Mouse (Mus musculus) hindbrain, embryonic 13.5 days (tissue): ENCODE data around the gene Csnk1g2. TPM values are rescaled to one million over a fixed set of nuclear protein-coding genes. Genes with fewer than 3 reads are reported as not detected.

ENCODE experiments used
- ATAC-seq: fragments of 200-750 bp; cut with Nextera tagmentation; 2 replicates; pipeline ENCODE4 v1.8.0; 2017; ENCODE audit warnings: moderate TSS enrichment; ENCODE audit not compliant: low FRiP score
- H3K27ac ChIP-seq: fragments of 300-500 bp; sonication (generic); 2 replicates; pipeline ENCODE4 v1.5.1; 2015; ENCODE audit warnings: inconsistent platforms, mild to moderate bottlenecking, moderate library complexity
- H3K27me3 ChIP-seq: fragments of 300-500 bp; sonication (generic); 2 replicates; pipeline ENCODE4 v1.6.1; 2015; ENCODE audit warnings: mild to moderate bottlenecking, inconsistent platforms
- H3K36me3 ChIP-seq: fragments of 300-500 bp; sonication (generic); 2 replicates; pipeline ENCODE4 v1.6.1; 2015; ENCODE audit warnings: mild to moderate bottlenecking, inconsistent platforms
- H3K4me1 ChIP-seq: fragments of 300-500 bp; sonication (generic); replicated peaks from 2 replicates; pipeline ENCODE4 v1.6.1; 2015; ENCODE audit warnings: inconsistent platforms
- H3K4me2 ChIP-seq: fragments of 300-500 bp; sonication (generic); 2 replicates; pipeline ENCODE4 v1.6.1; 2015; ENCODE audit warnings: inconsistent platforms, mild to moderate bottlenecking, moderate library complexity
- H3K4me3 ChIP-seq: fragments of 300-500 bp; sonication (generic); 2 replicates; pipeline ENCODE4 v1.5.1; 2015; ENCODE audit warnings: mild to moderate bottlenecking, inconsistent platforms
- H3K9ac ChIP-seq: fragments of 300-500 bp; sonication (generic); 2 replicates; pipeline ENCODE4 v1.6.1; 2015; ENCODE audit warnings: mild to moderate bottlenecking, inconsistent platforms
- H3K9me3 ChIP-seq: fragments of 300-500 bp; sonication (generic); 2 replicates; pipeline ENCODE4 v1.6.1; 2016; ENCODE audit warnings: inconsistent platforms
- WGBS: fragments of 180-500 bp; shearing (Covaris S2); methylation state at CpG from one replicate; pipeline ENCODE4 v1.1.7; 2015; 5-methylcytosine and 5-hydroxymethylcytosine counted together
- polyA plus RNA-seq: library from polyadenylated mRNA; unstranded; fragments of >200 nt; fragmentation: Nextera tagmentation; extraction: Ambion mirVana; gene quantifications from 2 replicates; pipeline ENCODE4 v1.2.1, GENCODE M21; 2015

The Csnk1g2 gene
- polyA plus RNA-seq, 1 experiment from 2014 or later, result 102 TPM

- no peak for ATAC-seq
Measured at GRCm38 (mm10) chr10:80584642-80585552, 37.7 kb upstream of the Csnk1g2 start.

GRCm38 (mm10) chr10:80585581-80585980, 37.1 kb upstream of the Csnk1g2 start:
- H3K9ac ChIP-seq, result peak overlapping the region; percentile 46; the same call in 1 of the 2 replicates
- peak overlapping the region; percentile 10; the same call in 1 of the 2 replicates for H3K4me2 ChIP-seq
- no peak overlapping the region for H3K4me3 ChIP-seq
- H3K36me3 ChIP-seq, result peaks cover 44% of the 10 kb centered on the region
- peaks cover 33% of the 10 kb centered on the region for H3K4me1 ChIP-seq
- 95% methylated on average over 8 of the region's 8 CpGs for WGBS
- no peaks in the 10 kb centered on the region for H3K27me3 ChIP-seq
- ATAC-seq, result no peak
- no peak overlapping the region for H3K27ac ChIP-seq
- H3K9me3 ChIP-seq, result no peaks in the 10 kb centered on the region

More at GRCm38 (mm10) chr10:80584642-80585552, 37.7 kb upstream of the Csnk1g2 start:
- Histone ChIP-seq H3K4me1 (peaks cover 33% of the 10 kb centered on the region), H3K27ac (no peak overlapping the region), H3K9me3 (no peaks in the 10 kb centered on the region), H3K4me3 (no peak overlapping the region), H3K9ac (peak overlapping the region; percentile 46; the same call in 1 of the 2 replicates), H3K4me2 (no peak overlapping the region; the same call in 1 of the 2 replicates), H3K27me3 (no peaks in the 10 kb centered on the region), H3K36me3 (peaks cover 44% of the 10 kb centered on the region)
- WGBS, result 71% methylated on average over 12 of the region's 12 CpGs

- H3K9me3 ChIP-seq, result no peaks in the 10 kb centered on the region
- 94% methylated on average over 47 of the region's 51 CpGs for WGBS
- H3K27me3 ChIP-seq, result no peaks in the 10 kb centered on the region
- peaks cover 44% of the 10 kb centered on the region for H3K36me3 ChIP-seq
- H3K9ac ChIP-seq, result 0 out of 2 replicates have a peak overlapping the region, but pooled peaks have one; percentile 19
- ATAC-seq, result no peak
- H3K4me1 ChIP-seq, result peaks cover 33% of the 10 kb centered on the region
- H3K27ac ChIP-seq, result peak overlapping the region; percentile 62
- H3K4me2 ChIP-seq, result peak overlapping the region; percentile 10; the same call in 1 of the 2 replicates
- no peak overlapping the region for H3K4me3 ChIP-seq
Measured at GRCm38 (mm10) chr10:80586407-80587304, 36.0 kb upstream of the Csnk1g2 start.

- 27% methylated on average over 4 of the region's 4 CpGs for WGBS
- H3K36me3 ChIP-seq, result peaks cover 40% of the 10 kb centered on the region
- H3K4me3 ChIP-seq, result no peak overlapping the region
- no peaks in the 10 kb centered on the region for H3K9me3 ChIP-seq
- ATAC-seq, result no peak
- peak overlapping the region; percentile 62 for H3K27ac ChIP-seq
- H3K4me2 ChIP-seq, result no peak overlapping the region
- 0 out of 2 replicates have a peak overlapping the region, but pooled peaks have one; percentile 19 for H3K9ac ChIP-seq
- H3K27me3 ChIP-seq, result no peaks in the 10 kb centered on the region
- peaks cover 33% of the 10 kb centered on the region for H3K4me1 ChIP-seq
Measured at GRCm38 (mm10) chr10:80587305-80587657, 35.4 kb upstream of the Csnk1g2 start.

- ATAC-seq, result 0 out of 2 replicates have a peak, but pooled peaks have one; percentile 1
Measured at GRCm38 (mm10) chr10:80589127-80589878, 33.3 kb upstream of the Csnk1g2 start.

GRCm38 (mm10) chr10:80589879-80590854, 32.5 kb upstream of the Csnk1g2 start, which contains the start of gene Abhd17a:
Abhd17a (minus strand) TSS chr10:80590341.
- no peaks in the 10 kb centered on the region for H3K27me3 ChIP-seq
- no peaks in the 10 kb centered on the region for H3K9me3 ChIP-seq
- ATAC-seq, result peak; percentile 96
- under 1% methylated on average over 73 of the region's 73 CpGs for WGBS
- peak within 1 kb of the TSS; percentile 97 for H3K9ac ChIP-seq
- H3K4me1 ChIP-seq, result peaks cover 33% of the 10 kb centered on the region
- peak within 1 kb of the TSS; percentile 88 for H3K4me3 ChIP-seq
- peak within 1 kb of the TSS; percentile 79 for H3K27ac ChIP-seq
- peaks cover 16% of the 10 kb centered on the region for H3K36me3 ChIP-seq
- peak within 1 kb of the TSS; percentile 90 for H3K4me2 ChIP-seq

More at GRCm38 (mm10) chr10:80589127-80589878, 33.3 kb upstream of the Csnk1g2 start:
- peak overlapping the region; percentile 90 for H3K4me2 ChIP-seq
- WGBS, result 21% methylated on average over 12 of the region's 12 CpGs
- H3K27me3 ChIP-seq, result no peaks in the 10 kb centered on the region
- peaks cover 33% of the 10 kb centered on the region for H3K4me1 ChIP-seq
- H3K36me3 ChIP-seq, result peaks cover 24% of the 10 kb centered on the region
- peak overlapping the region; percentile 97 for H3K9ac ChIP-seq
- no peaks in the 10 kb centered on the region for H3K9me3 ChIP-seq
- H3K4me3 ChIP-seq, result peak overlapping the region; percentile 88
- peak overlapping the region; percentile 79; the same call in 1 of the 2 replicates for H3K27ac ChIP-seq

GRCm38 (mm10) chr10:80596318-80596717, 26.3 kb upstream of the Csnk1g2 start:
- no peak for ATAC-seq
- 51% methylated on average over 4 of the region's 4 CpGs for WGBS
- H3K36me3 ChIP-seq, result no peaks in the 10 kb centered on the region

GRCm38 (mm10) chr10:80602698-80603325, 19.8 kb upstream of the Csnk1g2 start, which contains the start of the genes Scamp4 and Adat3:
Scamp4 (plus strand) TSS chr10:80602872.
Adat3 (plus strand) TSS chr10:80602880.
- H3K27me3 ChIP-seq, result 0 out of 2 replicates have a peak, but pooled peaks cover 4% of the 10 kb centered on the region
- under 1% methylated on average over 54 of the region's 54 CpGs for WGBS
- H3K36me3 ChIP-seq, result peaks cover 20% of the 10 kb centered on the region
- peak within 1 kb of the TSS; percentile 87 for H3K9ac ChIP-seq
- peaks cover 19% of the 10 kb centered on the region for H3K4me1 ChIP-seq
- H3K4me2 ChIP-seq, result peak within 1 kb of the TSS; percentile 97
- peak; percentile 96 for ATAC-seq
- no peaks in the 10 kb centered on the region for H3K9me3 ChIP-seq
- peak within 1 kb of the TSS; percentile 91 for H3K27ac ChIP-seq
- peak within 1 kb of the TSS; percentile 65 for H3K4me3 ChIP-seq

More at GRCm38 (mm10) chr10:80596318-80596717, 26.3 kb upstream of the Csnk1g2 start:
- Histone ChIP-seq H3K4me1 (no peaks in the 10 kb centered on the region), H3K27me3 (peaks cover 20% of the 10 kb centered on the region), H3K9me3 (no peaks in the 10 kb centered on the region), H3K4me2 (no peak overlapping the region), H3K9ac (no peak overlapping the region), H3K4me3 (no peak overlapping the region), H3K27ac (no peak overlapping the region)

GRCm38 (mm10) chr10:80603364-80603763, 19.3 kb upstream of the Csnk1g2 start:
- 39% methylated on average over 7 of the region's 7 CpGs for WGBS
- no peak for ATAC-seq
- H3K4me1 ChIP-seq, result peaks cover 19% of the 10 kb centered on the region

GRCm38 (mm10) chr10:80604001-80604509, 18.6 kb upstream of the Csnk1g2 start:
- Histone ChIP-seq H3K27me3 (no peaks in the 10 kb centered on the region), H3K4me2 (peak overlapping the region; percentile 97), H3K4me1 (peaks cover 19% of the 10 kb centered on the region), H3K27ac (peak overlapping the region; percentile 91; the same call in 1 of the 2 replicates), H3K36me3 (peaks cover 32% of the 10 kb centered on the region), H3K9ac (peak overlapping the region; percentile 87), H3K9me3 (no peaks in the 10 kb centered on the region), H3K4me3 (peak overlapping the region; percentile 65)
- WGBS, result 77% methylated on average over 7 of the region's 7 CpGs
- no peak for ATAC-seq

More at GRCm38 (mm10) chr10:80603364-80603763, 19.3 kb upstream of the Csnk1g2 start:
- peak overlapping the region; percentile 91 for H3K27ac ChIP-seq
- no peaks in the 10 kb centered on the region for H3K27me3 ChIP-seq
- H3K9me3 ChIP-seq, result no peaks in the 10 kb centered on the region
- H3K4me3 ChIP-seq, result peak overlapping the region; percentile 65
- H3K9ac ChIP-seq, result peak overlapping the region; percentile 87
- H3K4me2 ChIP-seq, result peak overlapping the region; percentile 97
- H3K36me3 ChIP-seq, result peaks cover 25% of the 10 kb centered on the region
